Mouse (Mus musculus) forebrain, embryonic 12.5 days (tissue): ENCODE data around the gene Fgfr2. TPM values are rescaled to one million over a fixed set of nuclear protein-coding genes. Genes with fewer than 3 reads are reported as not detected.
A peak's percentile ranks its signal among the peaks of the same experiment; 100 is the strongest.

ENCODE experiments used
- ATAC-seq: fragments of 200-750 bp; cut with Nextera tagmentation; 2 replicates; pipeline ENCODE4 v1.8.0; 2017; ENCODE audit warnings: moderate TSS enrichment; ENCODE audit not compliant: low FRiP score
- H3K27ac ChIP-seq: fragments of 300-500 bp; sonication (generic); 2 replicates; pipeline ENCODE4 v1.5.1; 2016; ENCODE audit warnings: mild to moderate bottlenecking
- H3K27me3 ChIP-seq: fragments of 300-500 bp; sonication (generic); 2 replicates; pipeline ENCODE4 v1.6.1; 2016; ENCODE audit warnings: mild to moderate bottlenecking
- H3K36me3 ChIP-seq: fragments of 300-500 bp; sonication (generic); replicated peaks from 2 replicates; pipeline ENCODE4 v1.6.1; 2016; ENCODE audit warnings: mild to moderate bottlenecking
- H3K4me1 ChIP-seq: fragments of 300-500 bp; sonication (generic); 2 replicates; pipeline ENCODE4 v1.6.1; 2016
- H3K4me2 ChIP-seq: fragments of 300-500 bp; sonication (generic); 2 replicates; pipeline ENCODE4 v1.6.1; 2016; ENCODE audit warnings: mild to moderate bottlenecking, moderate library complexity
- H3K4me3 ChIP-seq: fragments of 300-500 bp; sonication (generic); replicated peaks from 2 replicates; pipeline ENCODE4 v1.5.1; 2016; ENCODE audit warnings: mild to moderate bottlenecking
- H3K9ac ChIP-seq: fragments of 300-500 bp; sonication (generic); 2 replicates; pipeline ENCODE4 v1.6.1; 2016; ENCODE audit warnings: mild to moderate bottlenecking
- H3K9me3 ChIP-seq: fragments of 300-500 bp; sonication (generic); 2 replicates; pipeline ENCODE4 v1.6.1; 2016
- WGBS: fragments of 180-500 bp; shearing (Covaris S2); methylation state at CpG from one replicate; pipeline ENCODE4 v1.1.7; 2016; 5-methylcytosine and 5-hydroxymethylcytosine counted together
- polyA plus RNA-seq: library from polyadenylated mRNA; unstranded; fragments of >200 nt; fragmentation: Nextera tagmentation; extraction: Ambion mirVana; gene quantifications from 2 replicates; pipeline ENCODE4 v1.2.1, GENCODE M21; 2016

Fgfr2 gene
- polyA plus RNA-seq, 1 experiment from 2014 or later = 89.6 TPM

- Histone ChIP-seq H3K4me1 (no peaks in the 10 kb centered on the region), H3K4me2 (no peak overlapping the region), H3K27ac (no peak overlapping the region), H3K4me3 (no peak overlapping the region), H3K36me3 (peaks cover 5% of the 10 kb centered on the region; the same call in 1 of the 2 replicates), H3K9me3 (no peaks in the 10 kb centered on the region), H3K27me3 (peaks cover 3% of the 10 kb centered on the region; the same call in 1 of the 2 replicates), H3K9ac (no peak overlapping the region)
- ATAC-seq = no peak
- WGBS = 64% methylated on average over 3 of the region's 3 CpGs
These were observed 2227.1 kb downstream of the Fgfr2 start for GRCm38 (mm10) chr7:130896064-130896463.

DNA sequence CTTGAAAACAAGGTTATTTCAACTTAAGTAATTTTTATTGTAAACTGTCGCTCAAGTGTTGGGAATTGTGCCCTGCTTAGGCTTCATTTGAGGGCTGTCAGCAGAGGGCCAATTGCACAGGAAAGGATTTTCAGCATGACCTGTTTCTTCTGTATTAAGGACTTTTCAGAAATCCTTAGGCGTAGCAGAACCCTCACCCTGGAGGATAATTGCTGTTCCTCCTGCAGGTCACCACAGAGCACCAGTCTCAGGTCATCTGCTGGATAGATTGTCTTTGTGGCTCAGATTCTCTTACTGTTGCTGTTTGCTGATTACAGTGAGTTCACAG lies 2227.6 kb downstream of the Fgfr2 start:
- H3K4me2 ChIP-seq = no peak overlapping the region
- no peak overlapping the region for H3K9ac ChIP-seq
- ATAC-seq = no peak
- H3K9me3 ChIP-seq = no peaks in the 10 kb centered on the region
- H3K4me3 ChIP-seq = no peak overlapping the region
- peaks cover 5% of the 10 kb centered on the region; the same call in 1 of the 2 replicates for H3K36me3 ChIP-seq
- no peak overlapping the region for H3K27ac ChIP-seq
- peaks cover 3% of the 10 kb centered on the region; the same call in 1 of the 2 replicates for H3K27me3 ChIP-seq
- WGBS = 20% methylated on average over 2 of the region's 2 CpGs
- H3K4me1 ChIP-seq = no peaks in the 10 kb centered on the region

- Histone ChIP-seq H3K9me3 (no peaks in the 10 kb centered on the region), H3K9ac (no peak overlapping the region), H3K4me1 (no peaks in the 10 kb centered on the region), H3K27ac (no peak overlapping the region), H3K4me3 (no peak overlapping the region), H3K27me3 (peaks cover 3% of the 10 kb centered on the region; the same call in 1 of the 2 replicates), H3K4me2 (no peak overlapping the region), H3K36me3 (peaks cover 5% of the 10 kb centered on the region; the same call in 1 of the 2 replicates)
- 48% methylated on average over 9 of the region's 9 CpGs for WGBS
- no peak for ATAC-seq
These were observed 2228.1 kb downstream of the Fgfr2 start for GRCm38 (mm10) chr7:130894931-130895617.

DNA sequence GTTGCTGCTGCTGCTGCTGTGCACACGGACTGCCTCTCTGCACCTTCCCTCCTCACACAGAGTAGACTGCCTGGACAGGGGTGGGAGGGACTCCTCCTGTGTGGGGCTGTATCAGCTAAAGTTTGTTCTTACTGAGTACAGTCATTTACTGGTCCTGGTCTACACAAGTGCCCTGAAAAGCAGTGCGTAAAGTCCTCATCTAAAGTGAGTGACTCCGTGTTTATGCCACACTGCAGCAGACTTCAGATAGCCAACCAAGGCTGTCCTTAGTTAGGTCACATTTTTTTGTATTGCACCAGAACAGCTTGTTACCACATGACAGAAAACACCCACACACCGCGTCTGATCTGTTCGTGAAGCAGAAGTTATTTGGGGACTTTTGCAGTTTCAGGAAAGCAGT lies 2230.2 kb downstream of the Fgfr2 start:
- no peak overlapping the region for H3K9ac ChIP-seq
- ATAC-seq = no peak
- peaks cover 5% of the 10 kb centered on the region; the same call in 1 of the 2 replicates for H3K36me3 ChIP-seq
- H3K4me3 ChIP-seq = no peak overlapping the region
- peaks cover 3% of the 10 kb centered on the region; the same call in 1 of the 2 replicates for H3K27me3 ChIP-seq
- no peaks in the 10 kb centered on the region for H3K9me3 ChIP-seq
- no peak overlapping the region for H3K27ac ChIP-seq
- H3K4me1 ChIP-seq = peaks cover 3% of the 10 kb centered on the region
- no peak overlapping the region for H3K4me2 ChIP-seq
- WGBS = 90% methylated on average over 6 of the region's 6 CpGs

GRCm38 (mm10) chr7:130890871-130891270 lies 2232.3 kb downstream of the Fgfr2 start:
- no peak for ATAC-seq
- Histone ChIP-seq H3K9ac (no peak overlapping the region), H3K4me1 (peaks cover 6% of the 10 kb centered on the region), H3K36me3 (peaks cover 5% of the 10 kb centered on the region), H3K27ac (no peak overlapping the region), H3K9me3 (no peaks in the 10 kb centered on the region), H3K4me2 (no peak overlapping the region), H3K27me3 (peaks cover 3% of the 10 kb centered on the region; the same call in 1 of the 2 replicates), H3K4me3 (no peak overlapping the region)
- WGBS = 26% methylated on average over 2 of the region's 2 CpGs

GRCm38 (mm10) chr7:130887946-130888345 lies 2235.2 kb downstream of the Fgfr2 start:
- WGBS = 9% methylated on average over 3 of the region's 3 CpGs
- Histone ChIP-seq H3K9ac (no peak overlapping the region), H3K36me3 (peaks cover 3% of the 10 kb centered on the region), H3K27ac (no peak overlapping the region), H3K4me3 (no peak overlapping the region), H3K27me3 (peaks cover 3% of the 10 kb centered on the region; the same call in 1 of the 2 replicates), H3K4me1 (peaks cover 6% of the 10 kb centered on the region), H3K4me2 (no peak overlapping the region), H3K9me3 (no peaks in the 10 kb centered on the region)
- ATAC-seq = no peak

DNA sequence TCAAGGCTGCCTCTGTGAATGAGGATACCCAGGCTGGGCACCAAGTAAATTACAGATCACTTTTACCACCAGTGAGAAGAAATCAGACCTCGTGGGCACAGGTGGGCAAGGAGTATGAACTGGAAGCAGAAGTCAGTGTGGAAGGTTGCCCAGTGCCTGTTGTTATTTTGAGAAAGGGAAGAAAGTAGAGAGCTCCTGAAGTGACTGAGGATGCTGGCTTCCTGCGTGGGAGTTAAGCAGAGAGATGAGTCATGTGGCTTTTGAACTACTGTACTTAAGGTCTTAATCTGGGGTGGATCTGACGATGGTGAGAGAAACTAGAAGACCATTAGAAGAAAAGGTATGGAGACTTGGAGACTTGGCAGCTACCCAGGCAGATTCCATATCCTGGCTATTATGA lies 2236.9 kb downstream of the Fgfr2 start:
- H3K36me3 ChIP-seq = no peaks in the 10 kb centered on the region; the same call in 1 of the 2 replicates
- 87% methylated on average over 3 of the region's 3 CpGs for WGBS
- ATAC-seq = no peak
- no peak overlapping the region for H3K27ac ChIP-seq
- H3K9me3 ChIP-seq = no peaks in the 10 kb centered on the region
- no peak overlapping the region for H3K4me3 ChIP-seq
- peaks cover 6% of the 10 kb centered on the region for H3K4me1 ChIP-seq
- no peak overlapping the region for H3K9ac ChIP-seq
- H3K27me3 ChIP-seq = no peaks in the 10 kb centered on the region
- H3K4me2 ChIP-seq = no peak overlapping the region

- no peaks in the 10 kb centered on the region for H3K27me3 ChIP-seq
- peaks cover 6% of the 10 kb centered on the region for H3K4me1 ChIP-seq
- H3K4me2 ChIP-seq = no peak overlapping the region
- H3K4me3 ChIP-seq = no peak overlapping the region
- no peak overlapping the region for H3K9ac ChIP-seq
- H3K36me3 ChIP-seq = no peaks in the 10 kb centered on the region; the same call in 1 of the 2 replicates
- H3K27ac ChIP-seq = no peak overlapping the region
- ATAC-seq = no peak
- H3K9me3 ChIP-seq = no peaks in the 10 kb centered on the region
- 93% methylated on average over 2 of the region's 2 CpGs for WGBS
These were observed 2239.0 kb downstream of the Fgfr2 start for GRCm38 (mm10) chr7:130884161-130884560.

- Histone ChIP-seq H3K4me1 (peaks cover 8% of the 10 kb centered on the region; the same call in 1 of the 2 replicates), H3K27me3 (peaks cover 20% of the 10 kb centered on the region), H3K27ac (no peak overlapping the region), H3K9me3 (no peaks in the 10 kb centered on the region), H3K4me3 (no peak overlapping the region), H3K9ac (no peak overlapping the region), H3K4me2 (0 out of 2 replicates have a peak overlapping the region, but pooled peaks have one; percentile 13), H3K36me3 (no peaks in the 10 kb centered on the region)
- 56% methylated on average over 3 of the region's 3 CpGs for WGBS
- ATAC-seq = no peak
These were observed 2255.9 kb downstream of the Fgfr2 start for GRCm38 (mm10) chr7:130867256-130867655.

GRCm38 (mm10) chr7:130866640-130867039 lies 2256.5 kb downstream of the Fgfr2 start:
- Histone ChIP-seq H3K4me2 (peak overlapping the region; percentile 73), H3K36me3 (no peaks in the 10 kb centered on the region), H3K4me3 (peak overlapping the region; percentile 85), H3K9me3 (no peaks in the 10 kb centered on the region), H3K27me3 (peaks cover 23% of the 10 kb centered on the region), H3K9ac (peak overlapping the region; percentile 80), H3K4me1 (peaks cover 8% of the 10 kb centered on the region; the same call in 1 of the 2 replicates), H3K27ac (no peak overlapping the region)
- WGBS = 3% methylated on average over 13 of the region's 13 CpGs
- ATAC-seq = no peak

DNA sequence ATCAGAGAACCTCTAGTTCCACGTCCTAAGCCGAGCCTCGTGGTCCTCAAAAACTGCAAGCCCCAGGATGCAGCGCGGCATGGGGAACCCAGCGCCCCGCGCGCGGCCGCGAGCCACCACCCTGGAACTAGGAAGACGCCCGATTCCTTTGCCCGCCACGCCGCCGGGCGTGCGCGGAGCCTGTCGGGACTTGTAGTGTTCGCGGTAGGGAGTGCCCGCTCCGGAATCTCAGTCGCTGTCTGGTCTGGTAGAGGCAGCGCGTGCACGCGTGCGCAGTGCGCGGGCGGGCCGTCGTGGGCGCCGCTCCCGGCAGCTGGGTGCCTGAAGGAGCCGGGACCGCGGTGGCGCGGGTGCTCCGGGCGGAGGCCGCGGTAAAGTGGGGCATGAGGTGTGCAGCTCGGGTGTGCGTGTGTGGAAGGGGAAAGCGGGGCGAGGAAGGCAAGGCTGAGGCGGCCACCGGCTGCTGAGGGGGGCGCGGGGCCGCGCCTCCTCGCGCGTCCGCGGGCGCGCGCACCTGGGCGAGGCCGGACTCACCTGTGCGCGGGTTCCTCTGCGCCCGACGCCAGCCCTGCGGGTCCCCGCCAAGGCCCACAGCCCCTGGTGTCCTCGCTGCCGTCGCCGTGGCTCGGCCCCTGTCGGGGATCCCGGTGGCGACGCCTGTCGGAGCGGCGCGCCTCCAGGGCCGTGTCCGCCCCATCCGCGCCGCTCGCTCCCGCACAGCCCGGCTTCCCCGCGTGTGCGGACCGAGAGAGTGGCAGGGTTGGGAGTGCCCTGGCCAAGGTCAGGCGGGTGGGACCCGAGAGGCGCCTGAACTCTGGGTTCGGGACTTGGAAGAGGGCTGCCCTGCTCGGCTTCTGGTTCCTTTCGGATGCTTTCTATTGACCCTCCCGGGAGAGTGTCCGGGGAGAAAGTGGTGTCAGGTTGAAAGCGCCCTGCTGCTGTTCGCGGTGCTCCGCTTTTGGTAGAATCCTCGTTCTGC lies 2257.2 kb downstream of the Fgfr2 start, which contains the start of gene Plekha1:
Plekha1 (plus strand) TSS at position 144 of the 979 bp plus-strand sequence.
- Histone ChIP-seq H3K9ac (peak within 1 kb of the TSS; percentile 80), H3K36me3 (no peaks in the 10 kb centered on the region), H3K4me1 (peaks cover 12% of the 10 kb centered on the region), H3K4me2 (peak within 1 kb of the TSS; percentile 73), H3K4me3 (peak within 1 kb of the TSS; percentile 85), H3K9me3 (no peaks in the 10 kb centered on the region), H3K27ac (peak within 1 kb of the TSS; percentile 81), H3K27me3 (peaks cover 23% of the 10 kb centered on the region)
- WGBS = under 1% methylated on average over 101 of the region's 114 CpGs
- ATAC-seq = peak; percentile 98

- Histone ChIP-seq H3K27ac (no peak overlapping the region), H3K4me1 (peaks cover 24% of the 10 kb centered on the region), H3K36me3 (no peaks in the 10 kb centered on the region), H3K4me3 (no peak overlapping the region), H3K9ac (no peak overlapping the region), H3K4me2 (no peak overlapping the region), H3K27me3 (peaks cover 23% of the 10 kb centered on the region), H3K9me3 (no peaks in the 10 kb centered on the region)
- ATAC-seq = no peak
- 77% methylated on average over 7 of the region's 7 CpGs for WGBS
These were observed 2258.4 kb downstream of the Fgfr2 start for GRCm38 (mm10) chr7:130864711-130865110.
